Mouse (Mus musculus) kidney, postnatal 14 days (tissue): Measurements from ENCODE around the gene Cog1.

ENCODE experiments used
- DNase-seq: peaks from one replicate; pipeline ENCODE4 v3.0.0; 2022; ENCODE audit warnings: mixed read lengths

Gene Cog1

DNA sequence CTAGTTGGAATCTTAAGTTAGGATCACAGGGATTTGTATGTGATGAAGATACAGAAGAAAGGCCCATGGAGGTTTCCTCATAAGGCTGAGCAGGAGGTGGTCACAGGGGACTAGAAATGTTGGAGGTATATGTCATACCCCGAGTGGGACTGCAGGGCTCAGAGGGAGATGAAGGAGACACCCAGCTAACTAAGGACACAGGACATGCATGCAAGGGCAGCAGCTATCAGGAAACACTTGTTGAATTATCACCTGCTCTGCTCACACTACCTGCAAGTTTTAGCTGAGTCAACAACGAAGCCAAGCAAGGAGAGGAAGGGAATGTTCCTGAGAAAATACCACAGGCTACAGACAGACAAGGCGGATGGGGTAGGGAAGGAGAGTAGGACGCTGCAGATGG, 18.7 kb downstream of the Cog1 start:
- DNase-seq, result no peak

DNA sequence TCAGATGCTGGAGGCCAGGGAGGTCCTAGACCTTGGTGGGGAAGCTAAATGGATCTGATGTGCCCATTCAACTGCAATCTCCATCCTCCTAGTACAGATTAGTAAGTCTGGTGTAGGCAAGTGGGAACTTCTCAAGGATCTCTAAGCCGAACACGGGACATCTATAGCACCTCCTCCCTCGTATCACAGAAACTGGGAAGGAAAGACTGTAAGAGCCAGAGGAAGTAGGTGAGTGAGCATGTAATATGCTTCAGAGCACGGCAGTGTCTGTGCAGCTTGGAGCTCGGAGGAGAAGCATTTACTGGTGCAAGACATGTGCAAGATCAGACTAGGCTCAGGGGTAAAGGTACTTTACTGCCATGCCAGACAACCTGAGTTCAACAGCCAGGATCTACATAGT, 19.9 kb downstream of the Cog1 start:
- no peak for DNase-seq

DNA sequence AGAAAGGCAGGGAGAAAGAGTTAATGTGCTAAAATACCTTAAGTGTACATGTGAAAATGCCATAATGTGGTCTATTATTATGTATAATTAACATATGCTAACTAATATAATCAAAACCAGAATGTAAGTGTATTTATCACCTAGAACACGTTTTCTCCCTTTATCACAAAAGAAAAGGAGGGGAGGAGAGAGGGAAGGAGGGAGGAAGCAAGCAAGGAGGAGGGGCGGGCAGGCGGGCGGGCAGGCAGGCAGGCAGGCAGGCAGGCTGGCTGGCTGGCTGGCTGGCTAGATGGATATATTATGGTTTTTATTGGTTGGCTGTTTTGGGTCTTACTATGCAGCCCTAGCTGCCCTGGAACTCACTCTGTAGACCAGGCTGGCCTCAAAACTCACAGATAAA, 20.7 kb downstream of the Cog1 start:
- DNase-seq, result no peak

DNA sequence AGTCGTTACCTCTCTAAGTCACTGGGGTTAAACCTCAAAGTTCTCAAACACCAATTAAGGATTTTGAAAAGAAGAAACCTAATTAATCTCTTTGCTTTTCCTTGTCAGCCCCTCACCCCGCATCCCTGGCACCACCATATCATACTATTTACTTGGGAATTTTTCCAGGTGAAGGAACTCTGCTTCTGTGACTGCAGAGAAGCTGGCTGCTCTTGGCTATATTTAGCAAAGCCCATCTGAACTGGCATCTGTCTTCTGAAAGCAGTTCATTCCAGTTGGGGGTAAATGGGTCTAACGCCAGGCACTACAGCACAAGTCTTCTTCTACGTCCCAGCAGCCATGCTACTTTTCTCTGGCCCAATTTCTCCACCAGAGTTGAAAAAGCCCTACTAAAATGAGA, 24.6 kb downstream of the Cog1 start:
- no peak for DNase-seq

DNA sequence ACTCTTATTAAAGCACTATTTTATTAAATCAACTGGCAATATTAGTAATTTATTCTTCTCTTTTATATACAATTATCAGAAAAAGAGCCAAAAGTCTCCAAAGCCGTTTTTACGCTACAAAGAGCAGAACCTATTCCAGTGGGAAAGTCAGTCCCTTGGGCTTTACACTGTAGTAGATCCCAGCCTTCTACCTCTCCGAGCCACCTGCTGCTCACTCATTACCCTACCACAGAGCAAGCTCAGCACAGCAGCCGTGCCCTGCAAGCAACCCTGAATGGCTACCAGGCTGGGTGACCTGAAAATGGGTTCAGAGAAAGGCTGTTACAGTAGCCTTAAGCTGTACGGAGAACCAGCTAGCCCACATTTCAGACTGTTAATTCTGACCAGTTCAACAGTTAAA, 25.6 kb downstream of the Cog1 start:
- no peak for DNase-seq

DNA sequence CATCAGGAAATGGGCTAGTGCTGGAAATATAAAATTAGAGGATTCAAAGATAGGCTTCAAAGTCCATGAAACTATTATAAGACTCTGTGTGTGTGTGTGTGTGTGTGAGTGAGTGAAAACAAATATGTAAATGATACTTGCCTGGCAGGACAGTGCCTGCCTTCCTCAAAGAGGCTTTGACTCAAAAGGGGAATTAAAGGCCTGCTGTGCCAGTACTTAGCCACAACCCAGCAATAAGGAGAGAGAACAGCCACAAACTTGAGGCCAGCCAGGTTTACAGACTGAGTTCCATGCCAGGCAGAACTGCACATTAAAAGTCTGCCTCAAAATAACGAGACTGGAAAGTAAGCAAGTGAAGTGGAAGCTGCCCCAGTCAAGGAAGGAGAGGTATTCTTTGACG, 27.9 kb downstream of the Cog1 start:
- no peak for DNase-seq

DNA sequence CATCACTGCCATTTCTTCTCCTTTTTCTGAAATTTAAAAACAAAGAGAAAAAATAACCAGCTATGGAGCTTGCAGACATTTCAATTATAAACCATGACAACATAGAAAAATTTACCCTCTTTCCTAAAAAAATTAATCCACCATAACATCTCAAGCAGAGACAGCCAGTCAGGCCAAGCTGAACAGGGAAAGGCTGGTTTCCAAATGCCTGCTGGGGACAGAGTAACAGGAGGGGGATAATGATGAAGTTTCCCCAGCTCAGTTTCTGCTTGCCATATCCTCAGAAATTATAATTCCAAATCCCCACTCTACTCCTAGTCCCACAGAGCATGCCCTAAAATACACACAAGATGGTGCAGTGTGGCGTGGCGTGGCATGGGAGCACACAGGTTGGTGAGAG, 28.4 kb downstream of the Cog1 start:
- no peak for DNase-seq

DNA sequence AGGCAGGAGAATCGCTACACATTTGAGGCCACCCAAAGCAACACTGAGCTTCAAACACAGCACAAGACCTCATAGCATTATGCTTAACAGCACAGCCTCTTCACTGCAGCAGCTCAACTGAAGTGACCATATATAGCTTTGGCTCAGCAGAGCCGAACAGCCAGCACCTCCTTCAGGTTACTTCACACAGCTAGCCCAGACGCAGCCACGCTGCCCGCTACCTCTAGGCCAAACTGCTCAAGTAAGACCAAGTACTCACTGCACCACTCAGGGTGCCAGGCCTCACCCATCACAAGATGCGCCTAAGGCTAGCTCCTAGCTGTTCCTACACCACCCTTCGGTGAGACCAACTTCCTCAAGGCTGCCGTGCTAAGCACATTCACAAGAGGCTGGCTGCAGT, 29.4 kb downstream of the Cog1 start:
- peak; percentile 32 for DNase-seq

DNA sequence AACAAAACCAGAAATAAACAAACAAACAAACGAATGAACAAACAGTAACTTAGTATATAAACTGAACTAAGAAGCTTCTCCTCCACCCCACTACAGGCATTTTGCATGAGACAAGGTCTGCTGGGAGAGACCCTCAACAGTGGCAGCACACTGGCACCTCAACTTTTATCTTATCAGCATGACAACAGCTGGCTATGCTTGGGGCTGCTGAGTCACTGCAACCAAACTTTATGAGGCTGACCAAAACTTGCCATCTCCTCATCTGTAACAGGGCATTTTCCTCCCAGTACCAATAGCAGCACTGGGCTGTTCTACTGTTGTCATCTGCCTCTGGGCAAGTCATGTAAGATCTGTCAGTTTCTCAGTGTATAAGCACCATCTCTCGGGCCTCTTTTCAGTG, 32.0 kb downstream of the Cog1 start:
- DNase-seq, result no peak

DNA sequence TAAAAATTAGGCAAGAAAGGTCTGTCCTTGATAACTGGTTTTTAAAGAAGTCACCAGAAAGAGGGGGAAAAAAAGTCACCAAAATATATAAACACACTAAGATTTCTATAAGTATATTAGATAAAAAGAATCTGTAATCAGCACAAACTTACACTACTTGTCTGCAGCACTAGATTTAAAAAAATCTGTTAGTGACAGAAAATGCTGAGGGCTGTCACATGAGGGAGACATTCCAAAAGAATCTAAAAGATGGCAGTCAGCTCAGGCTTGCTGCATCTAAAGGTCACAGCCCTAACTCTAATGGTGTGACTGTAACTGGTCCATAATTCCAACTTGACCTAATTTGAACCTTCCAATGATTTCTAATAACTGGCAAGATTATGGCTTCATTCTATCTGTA, 33.0 kb downstream of the Cog1 start:
- no peak for DNase-seq

DNA sequence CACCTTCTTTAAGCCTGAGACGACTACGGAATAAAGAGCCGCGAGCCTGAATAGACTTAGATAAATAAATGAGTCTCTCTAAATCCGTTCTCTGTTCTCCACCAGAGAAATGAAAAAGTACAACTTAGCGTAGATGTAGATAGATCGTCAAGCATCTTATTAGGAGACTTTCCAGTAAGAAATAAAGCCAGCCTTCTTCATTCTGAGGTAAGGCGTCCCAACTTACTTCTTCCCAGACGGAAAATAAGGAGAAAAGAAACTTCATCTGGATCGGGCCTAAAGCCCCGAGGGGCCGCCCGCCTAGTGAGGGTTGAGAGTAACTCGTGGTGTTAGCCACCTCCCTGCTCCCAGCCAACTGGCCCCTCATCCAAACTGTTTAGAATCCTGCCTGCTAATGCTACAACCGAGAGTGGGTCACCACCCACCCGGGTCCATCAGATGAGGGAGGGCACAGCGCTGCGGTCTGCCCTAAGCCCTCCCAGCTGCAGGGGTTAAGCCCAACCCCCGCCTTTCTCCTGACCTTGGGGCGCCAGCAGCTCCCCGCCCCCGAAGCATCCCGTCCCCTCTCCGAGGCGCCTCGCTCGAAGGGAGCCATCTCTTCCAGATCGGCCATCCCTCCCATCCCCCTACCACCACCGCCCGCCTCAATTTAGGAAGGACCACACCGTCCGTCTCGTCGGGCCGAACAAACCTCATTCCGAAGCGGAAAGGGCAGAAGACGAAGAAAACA, 34.1 kb downstream of the Cog1 start:
- DNase-seq, result peak; percentile 75

DNA sequence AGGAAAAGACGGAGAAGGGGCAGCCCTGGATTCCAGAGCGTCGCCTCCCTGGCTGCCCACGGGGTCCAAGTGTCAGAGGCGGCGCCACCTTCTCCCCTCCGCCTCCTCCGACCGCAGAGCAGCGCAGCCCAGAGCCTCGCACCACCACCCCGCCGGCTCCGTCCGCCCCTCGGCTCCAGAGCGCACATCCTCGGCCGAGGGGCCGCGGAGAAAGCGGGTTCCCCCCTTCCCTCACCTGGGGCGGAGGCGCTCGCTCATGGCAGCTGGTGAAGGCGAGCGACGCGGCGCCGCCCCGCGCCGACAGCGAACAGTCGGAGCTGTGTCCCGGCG, 34.6 kb downstream of the Cog1 start:
- no peak for DNase-seq

DNA sequence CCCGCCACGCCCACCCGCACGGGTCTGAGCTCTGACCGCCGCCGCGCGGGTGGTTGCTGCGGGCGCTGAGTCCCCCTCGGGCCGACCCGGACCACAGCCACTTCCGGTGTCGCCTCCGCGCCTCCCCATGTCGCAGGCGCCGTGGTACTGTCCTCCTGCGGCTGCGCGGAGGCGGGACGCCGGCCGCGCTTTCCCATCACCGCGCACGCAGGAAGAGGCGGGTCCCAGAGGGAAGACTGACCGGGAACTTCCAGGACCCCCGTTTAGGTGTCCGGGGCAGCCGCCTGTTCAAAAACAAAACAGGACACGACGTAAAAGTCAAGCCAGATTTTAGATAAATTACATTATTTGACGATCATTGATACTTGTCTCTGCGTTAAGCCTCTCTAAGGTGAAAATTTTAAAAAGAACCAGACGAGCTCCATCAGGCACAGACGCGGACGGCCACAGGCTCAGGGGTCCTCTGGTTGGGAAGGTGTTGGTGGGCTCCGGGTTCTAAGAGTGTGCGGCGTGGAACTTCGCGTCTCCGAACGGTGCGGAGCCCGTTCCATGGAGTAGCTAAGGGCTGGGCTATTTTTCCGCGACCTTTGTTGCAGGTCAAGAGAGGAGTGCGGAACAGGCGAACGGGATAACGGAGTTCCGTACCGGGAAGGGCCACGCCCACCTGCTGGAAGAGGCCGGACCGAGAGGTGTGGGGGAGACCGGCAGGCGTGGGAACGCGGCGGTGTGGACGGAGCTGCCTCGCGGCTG, 35.2 kb downstream of the Cog1 start, which contains the start of the genes Fam104a and D11Wsu47e:
Gene Fam104a, minus strand, starts transcription at position 199 of the 750 bp plus-strand sequence.
Gene D11Wsu47e, plus strand, starts transcription at position 456 of the 750 bp plus-strand sequence.
- DNase-seq, result peak; percentile 97

DNA sequence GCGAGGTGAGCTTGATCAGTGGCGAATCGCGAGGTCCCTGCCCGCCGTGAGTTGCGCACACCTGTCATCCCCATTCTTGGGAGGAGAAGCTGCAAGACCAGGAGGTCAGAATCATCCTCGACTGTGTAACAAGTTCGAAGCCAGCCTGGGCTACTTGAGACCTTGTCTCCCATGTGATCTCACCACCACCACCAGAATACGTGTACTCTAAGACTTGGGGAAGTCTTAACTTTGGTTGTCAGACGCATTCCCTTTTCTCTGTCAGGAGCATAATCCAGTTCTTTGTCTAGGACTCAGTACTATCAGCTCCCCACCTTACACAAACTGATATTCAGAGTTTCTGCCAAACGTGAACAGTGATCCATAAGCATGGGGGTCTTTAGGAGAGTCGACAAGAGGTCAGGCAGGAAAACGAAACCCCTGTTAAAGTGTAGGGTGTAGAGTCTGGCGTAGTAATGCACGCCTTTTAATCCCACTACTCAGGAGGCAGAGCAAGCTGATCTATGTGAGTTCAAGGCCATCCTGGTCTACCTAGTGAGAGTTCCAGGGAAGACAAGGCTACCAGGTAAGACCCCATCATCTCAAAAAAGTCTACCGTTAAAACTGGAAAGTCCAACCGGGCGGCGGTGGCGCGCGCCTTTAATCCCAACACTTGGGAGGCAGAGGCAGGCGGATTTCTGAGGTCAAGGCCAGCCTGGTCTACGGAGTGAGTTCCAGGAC, 35.9 kb downstream of the Cog1 start:
- no peak for DNase-seq

DNA sequence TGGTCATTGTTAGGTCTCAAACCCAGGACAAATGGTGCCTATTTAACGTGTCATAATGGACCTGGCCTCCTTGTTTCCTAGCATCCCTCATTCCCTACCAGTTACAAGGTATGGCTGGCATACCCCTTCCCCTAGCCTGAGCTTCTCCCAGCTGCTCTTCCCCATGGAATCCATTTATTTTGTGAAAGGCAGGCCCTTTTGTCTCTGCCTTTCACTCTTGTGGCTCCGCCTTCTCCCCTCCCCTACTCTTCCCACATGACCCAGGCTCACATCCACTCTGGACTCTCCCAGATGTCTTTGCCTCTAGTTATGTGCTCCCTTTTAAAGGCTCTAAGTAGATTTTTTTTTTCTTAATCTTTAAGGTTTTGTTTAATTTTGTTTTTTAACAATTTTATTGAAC, 38.1 kb downstream of the Cog1 start:
- DNase-seq, result no peak

DNA sequence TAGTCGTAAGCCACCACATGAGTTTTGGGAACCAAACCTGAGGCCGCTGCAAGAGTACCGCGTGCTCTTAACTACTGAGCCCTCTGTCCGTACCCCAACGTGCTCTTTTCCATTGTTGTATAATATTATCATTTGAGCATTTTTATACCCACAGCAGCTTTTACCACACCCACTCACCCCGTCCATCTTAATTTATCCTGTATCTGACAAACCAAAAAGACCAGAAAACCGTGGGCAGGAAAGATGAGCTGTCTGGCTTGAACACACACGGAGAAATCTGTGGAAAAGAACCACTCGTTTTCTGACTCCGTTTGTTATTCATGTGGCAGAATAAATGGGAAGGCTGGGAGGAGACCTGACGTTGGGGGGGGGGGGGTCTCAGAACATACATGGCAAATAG, 41.5 kb downstream of the Cog1 start:
- no peak for DNase-seq

DNA sequence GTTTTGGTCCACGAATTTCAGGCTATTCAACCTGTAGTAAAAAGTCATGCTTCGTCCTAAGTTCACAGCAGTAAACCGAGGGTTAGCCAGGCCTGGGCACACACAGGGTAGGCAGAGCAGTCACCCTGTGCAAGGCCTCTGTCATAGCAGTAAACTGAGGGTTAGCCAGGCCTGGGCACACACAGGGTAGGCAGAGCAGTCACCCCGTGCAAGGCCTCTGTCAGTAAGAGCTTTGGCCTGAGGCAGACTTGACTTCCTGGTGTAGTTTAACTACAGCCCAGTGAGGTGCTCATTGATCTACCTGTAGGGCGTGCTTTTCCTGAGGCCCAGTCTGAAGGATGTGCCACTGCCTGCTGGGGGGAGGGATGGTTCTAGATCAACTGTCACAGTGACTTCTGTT, 42.3 kb downstream of the Cog1 start:
- DNase-seq, result peak; percentile 52

DNA sequence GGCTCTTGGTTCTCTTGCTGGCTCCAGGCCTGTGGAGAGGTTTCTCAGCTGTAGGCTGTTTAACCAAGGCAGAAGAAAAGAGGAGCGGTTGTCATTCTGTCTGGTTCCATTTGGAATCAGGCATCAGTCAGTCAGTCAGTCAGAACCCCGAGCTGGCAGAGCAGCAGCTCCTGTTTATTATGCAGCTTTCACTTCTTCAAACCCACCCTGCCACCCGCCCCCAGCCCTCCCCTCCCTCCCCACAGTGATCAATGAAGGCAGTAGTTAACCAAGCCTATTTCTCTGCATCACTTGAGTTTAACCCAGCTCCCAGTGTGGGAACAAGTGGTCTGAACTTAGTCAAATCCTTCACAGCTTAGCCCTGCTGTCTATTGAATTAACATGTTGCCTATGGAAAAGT, 42.9 kb downstream of the Cog1 start:
- DNase-seq, result no peak

DNA sequence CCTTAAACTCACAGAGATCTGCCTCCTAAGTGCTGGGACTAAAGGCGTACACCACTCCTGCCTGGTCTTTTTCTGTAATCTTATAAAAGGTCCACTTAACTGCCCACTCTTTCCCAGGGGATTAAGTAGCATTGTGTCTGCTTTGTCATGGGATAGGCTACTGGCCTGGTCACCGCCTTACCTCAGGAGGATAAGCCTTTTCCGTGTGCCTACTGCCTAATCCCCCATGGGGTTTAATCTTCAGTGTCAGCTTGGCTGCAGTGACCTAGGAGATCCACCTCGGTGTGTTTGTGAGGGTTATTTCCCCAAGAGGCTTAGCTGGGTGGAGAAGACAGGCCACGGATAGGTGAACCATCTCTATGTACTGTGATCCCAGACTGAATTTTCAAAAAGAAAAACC, 48.6 kb downstream of the Cog1 start:
- DNase-seq, result no peak

DNA sequence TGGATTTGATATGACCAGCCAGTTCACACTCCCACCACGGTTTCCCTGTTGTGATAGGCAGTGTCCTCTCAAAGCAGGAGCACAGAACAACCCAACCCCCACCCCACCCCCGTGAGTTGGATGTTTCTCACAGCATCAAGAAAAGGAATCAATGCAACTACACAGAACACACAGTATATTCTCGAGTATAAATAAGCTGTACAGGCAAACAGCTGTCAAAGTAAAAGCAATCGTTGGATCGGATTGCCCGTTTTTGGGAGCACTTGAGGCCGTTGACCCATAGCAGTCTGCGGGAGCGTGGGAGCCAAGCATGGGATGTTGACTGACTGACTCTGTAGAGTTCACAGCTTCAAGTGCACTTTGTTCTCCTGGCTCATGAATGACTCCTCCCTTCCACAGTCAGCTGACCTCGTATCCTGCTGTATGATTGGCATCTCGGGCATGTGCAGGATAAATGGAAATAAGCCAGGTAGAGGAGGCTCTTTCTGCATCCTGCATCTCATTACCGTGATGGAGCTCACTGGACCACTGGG, 49.1 kb downstream of the Cog1 start:
- DNase-seq, result peak; percentile 82

DNA sequence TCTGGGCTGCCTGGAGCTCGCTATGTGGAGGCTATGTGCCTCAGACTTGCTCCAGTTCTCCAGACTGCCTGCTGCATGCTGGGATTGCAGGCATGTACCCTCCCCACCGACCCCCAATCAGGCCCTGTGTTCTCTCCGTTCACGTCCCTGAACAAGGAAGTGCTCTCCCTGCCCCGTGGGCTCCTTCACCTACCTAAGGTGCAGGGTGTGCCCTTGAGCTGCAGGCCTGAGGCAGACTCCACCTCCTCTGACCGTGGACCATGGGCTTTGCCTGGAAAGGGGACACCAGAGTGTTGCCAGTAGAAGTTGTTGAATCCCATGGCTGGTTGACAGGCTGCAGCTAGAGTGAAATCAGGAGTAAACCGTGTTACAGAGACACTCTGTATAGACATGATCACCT, 50.7 kb downstream of the Cog1 start:
- DNase-seq, result no peak

DNA sequence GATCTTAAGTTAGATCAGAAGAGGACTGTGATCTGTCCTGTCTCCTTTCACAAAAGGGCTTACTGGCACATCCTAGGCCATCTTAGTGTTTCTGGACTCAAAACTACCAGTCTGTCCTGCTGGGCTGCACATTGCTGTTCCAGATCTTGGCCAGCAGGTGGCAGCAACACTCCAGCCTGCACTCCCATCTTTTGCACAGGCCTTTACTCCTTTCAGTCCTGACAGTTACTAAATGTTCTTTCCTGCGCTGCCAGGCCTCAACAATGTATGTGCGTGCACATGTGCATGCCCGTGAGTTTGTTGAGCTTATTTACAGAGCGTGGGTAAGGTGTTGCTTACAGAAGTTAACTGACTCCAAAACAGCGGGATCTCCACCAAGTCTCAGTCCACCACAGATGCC, 54.8 kb downstream of the Cog1 start:
- DNase-seq, result peak; percentile 83

DNA sequence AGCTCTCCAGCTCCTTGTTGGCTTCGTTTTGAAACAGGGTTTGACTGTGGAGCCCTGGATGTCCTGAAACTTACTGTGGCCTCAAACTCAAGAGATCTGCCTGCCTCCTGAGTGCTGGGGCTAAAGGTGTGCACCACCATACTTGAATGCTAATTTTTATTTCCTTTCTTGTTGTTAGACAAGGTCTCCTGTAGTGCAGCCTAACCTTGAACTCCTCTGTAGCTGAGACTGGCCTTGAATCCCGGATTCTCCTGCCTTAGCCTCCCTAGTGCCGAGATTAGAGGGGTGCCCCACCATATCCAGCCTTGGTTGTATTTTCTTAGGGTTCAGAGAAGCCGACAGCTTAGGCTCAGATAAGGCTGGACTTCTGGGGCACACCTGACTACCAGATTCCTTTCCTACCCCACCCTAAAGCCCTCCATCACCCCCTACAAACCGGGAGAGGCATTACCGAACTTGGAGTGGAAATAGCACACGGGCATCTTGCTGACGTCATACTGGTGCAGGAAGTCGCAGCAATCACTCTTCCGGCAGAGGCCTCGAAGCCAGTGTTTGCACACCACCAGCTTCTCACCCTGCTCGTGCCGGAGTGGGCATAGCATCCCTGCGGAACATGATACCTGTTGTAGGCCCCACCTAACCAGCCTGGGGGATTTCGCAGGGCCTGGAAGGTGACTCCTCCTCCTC, 57.1 kb downstream of the Cog1 start:
- DNase-seq, result no peak
